Mouse (Mus musculus) embryo, embryonic 11 days (tissue): ENCODE measurements around the gene Gatad2b.
"Not testable (repeated sequence)": the region's sequence is repeated elsewhere in the genome, so short reads cannot be mapped to it uniquely, and the experiment has no call there.

ENCODE experiments used
- DNase-seq: peaks from one replicate; pipeline ENCODE4 v3.0.0-alpha.2; 2015

The Gatad2b gene

DNA sequence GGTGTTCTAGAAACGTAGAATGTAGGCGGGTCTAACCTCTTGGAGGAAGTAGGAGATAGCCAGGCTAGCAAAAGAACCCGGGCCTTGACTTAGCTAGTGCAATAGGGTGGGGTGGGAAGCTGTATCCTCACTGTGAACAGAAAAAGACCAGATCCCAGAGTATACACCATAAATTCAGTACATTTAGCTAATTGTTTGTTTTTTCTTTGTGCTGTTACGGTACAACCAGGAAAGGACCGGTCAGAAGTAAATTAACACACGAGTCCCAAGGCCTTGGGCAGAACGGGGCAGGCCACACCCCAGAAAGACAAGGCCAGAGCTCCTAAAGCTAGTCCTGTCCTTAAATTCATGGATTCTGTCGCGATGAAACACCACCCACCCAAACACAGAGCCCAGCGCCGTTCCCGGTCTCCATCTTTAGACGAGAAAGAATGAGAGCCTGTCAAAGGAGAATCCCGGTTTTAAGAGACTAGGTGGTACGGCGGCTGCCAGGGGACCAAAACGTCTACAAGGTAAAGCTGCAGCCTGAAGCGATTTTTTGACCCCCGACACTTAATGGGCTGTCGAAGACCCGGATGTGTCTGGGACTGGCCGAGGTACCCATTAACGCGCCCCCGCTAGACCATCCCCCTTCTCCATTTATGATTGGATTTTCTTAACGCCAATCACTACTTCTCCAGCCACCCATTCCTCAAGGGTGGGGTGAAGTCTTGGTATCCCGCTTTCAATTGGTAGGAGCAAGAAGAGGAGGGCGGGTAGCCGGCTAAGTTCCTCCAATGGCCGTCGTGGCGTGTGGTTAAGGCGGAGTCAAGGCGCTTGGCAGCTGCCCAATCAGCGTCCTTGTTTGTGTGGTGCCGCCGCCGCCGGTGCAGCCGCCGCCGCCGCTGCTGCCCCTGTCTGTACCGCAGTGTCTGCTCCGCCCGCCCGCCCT is at the start of gene Gatad2b:
Gene Gatad2b (plus strand): TSS at position 834 of the 931 bp plus-strand sequence.
- DNase-seq = peak; percentile 99

DNA sequence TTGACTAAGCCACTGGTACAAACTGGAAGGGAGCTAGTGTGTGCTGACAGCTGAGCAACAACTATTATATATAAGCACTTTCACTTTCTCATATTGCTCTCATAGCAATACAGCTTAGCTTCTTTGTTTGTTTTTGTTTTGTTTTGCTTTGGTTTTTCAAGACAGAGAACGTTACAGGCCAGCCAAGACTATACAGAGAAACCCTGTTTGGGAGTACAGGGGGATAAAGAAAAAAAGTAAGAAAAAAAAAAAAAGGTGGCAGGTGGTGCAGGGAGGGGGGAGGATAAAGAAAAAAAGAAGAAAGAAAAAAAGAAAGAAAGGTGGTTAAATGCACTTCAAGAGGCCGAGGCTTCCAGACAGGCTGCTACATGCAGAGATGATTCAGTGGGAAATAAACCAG is 47.6 kb upstream of the Gatad2b start:
- DNase-seq = no peak

DNA sequence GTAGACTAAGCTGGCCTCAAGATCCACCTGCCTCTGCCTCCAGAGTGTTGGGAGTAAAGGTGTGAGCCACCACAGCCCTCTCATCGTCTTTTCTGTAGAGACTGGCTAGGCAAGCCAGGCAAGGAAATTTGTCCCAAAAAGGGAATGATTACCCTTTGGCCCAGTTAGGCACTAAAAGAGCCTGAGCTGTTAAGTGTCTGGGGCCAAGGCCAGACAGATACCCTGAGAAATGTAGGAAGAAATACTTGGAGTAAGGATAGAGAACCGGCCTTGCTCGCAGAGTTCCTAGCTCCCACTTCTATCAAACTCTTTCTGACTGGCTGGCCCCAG is 45.4 kb upstream of the Gatad2b start:
- no peak for DNase-seq

DNA sequence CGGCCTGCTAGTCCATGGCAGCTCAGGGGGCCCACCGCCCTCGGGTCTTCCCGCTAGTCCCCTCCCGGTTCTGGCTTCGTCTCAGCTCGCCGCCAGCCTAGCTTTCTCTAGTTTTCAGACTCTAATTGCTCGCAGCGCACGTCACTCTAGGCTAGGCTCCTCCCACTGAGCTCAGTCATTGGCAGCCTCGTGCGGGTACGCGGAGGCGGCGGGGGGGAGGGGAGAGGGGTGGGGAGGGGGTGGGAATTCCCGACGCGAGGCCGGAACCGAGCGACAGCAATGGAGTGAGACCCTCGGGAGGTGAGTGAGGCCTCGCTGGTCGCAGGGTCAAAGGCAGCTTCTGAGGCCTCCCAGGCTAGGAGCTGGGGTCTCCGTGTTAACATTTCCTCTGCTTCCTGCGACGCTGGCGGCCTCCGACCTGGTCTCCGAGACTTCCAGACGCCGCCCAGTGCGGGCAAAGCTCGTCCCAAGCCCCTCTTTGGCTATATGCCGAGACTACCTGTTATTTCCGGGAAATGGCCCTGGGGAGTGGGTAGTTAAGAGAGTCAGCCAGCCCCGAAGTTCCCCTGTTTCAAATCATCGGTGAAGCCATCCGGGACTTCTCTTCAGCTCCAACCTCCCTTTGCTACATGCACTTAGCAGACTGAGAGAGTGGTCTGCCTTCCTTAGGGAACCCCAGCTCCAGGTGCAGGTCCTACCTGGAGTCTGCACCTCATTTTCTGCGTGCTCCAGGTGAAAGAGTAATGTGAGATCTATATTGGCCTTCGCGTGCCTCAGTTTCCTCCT is 44.8 kb upstream of the Gatad2b start, which contains the start of gene Slc39a1:
Gene Slc39a1 (plus strand): TSS at position 213 of the 786 bp plus-strand sequence.
- peak; percentile 99 for DNase-seq

DNA sequence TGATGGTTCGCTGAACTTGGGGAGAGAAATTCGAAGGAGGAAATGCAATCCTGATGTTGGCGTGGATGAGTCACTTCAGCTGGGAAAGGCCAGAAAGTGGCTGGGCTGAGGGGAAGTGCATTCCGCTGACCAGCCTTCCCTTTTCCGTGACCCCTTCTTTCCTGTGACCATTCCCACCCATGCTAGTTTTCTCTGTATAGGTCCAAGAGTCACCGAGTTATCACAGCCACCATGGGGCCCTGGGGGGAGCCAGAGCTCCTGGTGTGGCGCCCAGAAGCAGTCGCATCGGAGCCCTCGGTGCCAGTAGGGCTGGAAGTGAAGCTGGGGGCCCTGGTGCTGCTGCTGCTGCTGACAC is 44.3 kb upstream of the Gatad2b start:
- peak; percentile 45 for DNase-seq

DNA sequence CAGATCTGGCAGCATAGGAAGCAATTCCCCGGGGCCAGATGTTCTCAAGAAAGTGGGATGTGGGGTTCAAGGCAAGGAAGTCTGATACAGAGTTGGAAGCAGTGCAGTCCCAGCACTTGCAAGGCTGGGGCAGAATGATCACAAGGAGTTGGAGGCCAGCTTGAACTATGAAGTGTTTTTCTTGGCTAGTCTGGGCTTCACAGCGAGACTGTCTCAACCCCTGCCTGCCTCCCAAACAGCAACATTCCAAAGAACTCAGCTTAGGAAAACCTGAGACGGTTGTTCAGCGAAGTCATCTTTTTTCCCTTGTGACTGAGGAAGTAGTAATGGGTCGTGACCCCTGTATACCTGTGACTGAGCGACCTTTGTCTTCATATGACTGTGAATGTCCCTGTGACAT is 42.2 kb upstream of the Gatad2b start:
- DNase-seq = no peak

DNA sequence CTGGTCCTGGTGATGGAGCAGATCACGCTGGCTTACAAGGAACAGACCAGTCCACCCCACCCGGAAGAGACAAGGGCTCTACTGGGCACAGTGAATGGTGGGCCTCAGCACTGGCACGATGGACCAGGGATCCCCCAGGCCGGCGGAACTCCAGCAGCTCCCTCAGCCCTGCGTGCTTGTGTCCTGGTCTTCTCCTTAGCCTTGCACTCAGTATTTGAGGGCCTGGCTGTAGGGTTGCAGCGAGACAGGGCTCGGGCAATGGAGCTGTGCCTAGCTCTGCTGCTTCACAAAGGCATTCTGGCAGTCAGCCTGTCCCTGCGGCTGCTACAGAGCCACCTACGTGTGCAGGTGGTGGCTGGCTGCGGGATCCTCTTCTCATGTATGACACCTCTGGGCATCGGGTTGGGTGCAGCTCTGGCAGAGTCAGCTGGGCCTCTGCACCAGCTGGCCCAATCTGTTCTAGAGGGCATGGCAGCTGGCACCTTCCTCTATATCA is 41.2 kb upstream of the Gatad2b start:
- DNase-seq = not testable (repeated sequence)

DNA sequence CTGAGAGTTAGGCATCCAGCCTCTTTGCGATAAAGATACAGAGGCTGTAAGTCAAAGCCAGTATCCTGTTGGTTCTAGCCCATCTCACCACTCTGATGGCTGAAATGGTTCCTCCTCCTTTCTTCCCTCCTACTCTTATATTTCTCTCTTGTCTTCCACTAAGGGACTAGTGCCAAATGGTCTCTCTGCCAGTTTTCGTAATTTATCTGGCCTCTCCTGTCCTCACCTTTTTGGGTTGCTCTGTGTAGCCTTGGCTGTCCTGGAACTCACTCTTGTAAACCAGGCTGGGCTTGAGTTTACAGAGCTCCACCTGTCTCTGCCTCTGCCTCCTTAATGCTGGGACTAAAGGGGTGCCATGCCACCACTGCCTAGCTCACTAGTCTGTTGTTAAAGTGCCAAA is 40.3 kb upstream of the Gatad2b start:
- DNase-seq = not testable (repeated sequence)

DNA sequence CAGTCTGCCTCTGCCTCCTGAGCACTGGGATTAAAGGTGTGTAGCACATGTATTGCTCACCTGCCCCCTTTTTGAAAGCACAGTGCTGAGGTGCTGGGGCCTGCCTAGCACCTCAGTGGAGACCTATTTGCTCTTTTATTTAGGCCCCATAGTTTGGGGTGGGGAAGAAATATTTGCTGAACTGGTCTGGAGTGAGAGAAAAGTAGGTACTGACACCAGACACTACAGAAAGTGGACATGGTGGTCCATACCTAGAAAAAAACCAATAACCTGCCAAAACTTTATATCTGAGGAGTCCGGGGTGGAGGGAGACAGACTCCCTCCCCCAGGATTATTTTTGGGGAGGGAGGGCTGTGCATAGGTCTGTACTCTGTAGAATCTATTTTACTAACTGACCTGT is 39.8 kb upstream of the Gatad2b start:
- not testable (repeated sequence) for DNase-seq

DNA sequence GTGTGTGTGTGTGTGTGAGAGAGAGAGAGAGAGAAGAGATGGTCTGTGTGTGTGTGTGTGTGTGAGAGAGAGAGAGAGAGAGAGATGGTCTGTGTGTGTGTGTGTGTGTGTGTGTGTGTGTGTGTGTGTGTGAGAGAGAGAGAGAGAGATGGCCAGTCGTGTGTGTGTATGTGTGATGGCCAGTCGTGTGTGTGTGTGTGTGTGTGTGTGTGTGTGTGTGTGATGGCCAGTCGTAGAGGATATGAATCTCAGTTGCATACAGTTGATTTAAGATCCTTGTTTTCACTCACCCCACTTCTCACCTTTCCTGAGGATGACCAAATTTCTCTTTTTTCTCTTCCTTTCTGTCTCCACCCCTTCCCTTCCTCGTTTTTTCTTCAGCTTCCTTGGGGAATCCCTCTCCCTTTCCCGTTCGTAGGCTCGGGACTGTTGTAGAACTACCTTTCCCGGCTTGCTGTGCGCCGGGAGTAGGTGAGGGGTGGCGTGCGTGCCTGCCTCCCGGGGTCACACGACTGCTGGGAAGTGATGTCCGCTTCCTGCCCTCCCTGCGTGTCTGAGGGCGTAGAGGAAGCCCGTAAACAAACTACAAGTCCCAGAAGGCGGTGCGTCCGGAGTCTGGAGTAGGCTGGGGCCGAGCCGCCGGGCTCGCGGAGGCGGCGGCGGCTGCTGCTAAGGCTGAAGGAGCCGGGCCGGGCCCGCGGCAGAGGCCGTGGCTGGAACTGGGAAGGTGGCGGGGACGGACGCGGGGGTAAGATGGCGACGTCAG is 39.1 kb upstream of the Gatad2b start, which contains the start of gene Crtc2:
Gene Crtc2 (plus strand): TSS at position 511 of the 766 bp plus-strand sequence.
- DNase-seq = peak; percentile 98

DNA sequence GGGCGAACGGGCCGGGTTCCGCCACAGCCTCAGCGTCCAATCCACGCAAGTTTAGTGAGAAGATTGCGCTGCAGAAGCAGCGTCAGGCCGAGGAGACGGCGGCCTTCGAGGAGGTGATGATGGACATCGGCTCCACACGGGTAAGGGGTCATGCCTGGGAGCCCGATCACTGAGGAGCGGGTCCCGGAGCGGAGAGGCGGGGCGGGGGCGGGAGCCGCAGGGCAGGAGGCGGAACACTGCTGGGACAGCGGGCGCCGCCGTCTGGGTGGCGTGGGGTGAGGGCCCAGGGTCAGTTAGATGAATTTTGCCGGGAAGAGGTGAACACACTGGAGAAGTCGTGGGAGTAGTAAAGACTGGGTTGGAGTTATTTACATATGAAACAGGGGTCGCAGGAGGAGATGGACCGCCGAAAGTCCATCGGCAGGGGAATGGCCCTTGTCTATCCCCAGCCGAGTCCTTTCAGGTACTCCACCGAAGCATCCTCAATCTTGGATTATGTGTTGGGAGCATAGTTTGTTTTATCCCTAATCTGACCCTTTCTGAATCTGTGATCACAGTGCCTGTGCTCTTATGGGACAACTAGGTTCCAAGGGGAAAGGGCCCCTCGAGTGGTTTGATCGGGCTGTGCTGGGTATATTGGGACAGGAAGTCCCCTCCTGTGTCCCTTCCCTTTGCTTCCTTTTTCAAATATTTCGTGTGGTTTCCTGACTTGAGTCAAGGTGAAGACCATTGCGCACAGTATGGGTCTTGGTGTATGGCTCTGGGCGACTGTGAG is 38.4 kb upstream of the Gatad2b start:
- DNase-seq = peak; percentile 38

DNA sequence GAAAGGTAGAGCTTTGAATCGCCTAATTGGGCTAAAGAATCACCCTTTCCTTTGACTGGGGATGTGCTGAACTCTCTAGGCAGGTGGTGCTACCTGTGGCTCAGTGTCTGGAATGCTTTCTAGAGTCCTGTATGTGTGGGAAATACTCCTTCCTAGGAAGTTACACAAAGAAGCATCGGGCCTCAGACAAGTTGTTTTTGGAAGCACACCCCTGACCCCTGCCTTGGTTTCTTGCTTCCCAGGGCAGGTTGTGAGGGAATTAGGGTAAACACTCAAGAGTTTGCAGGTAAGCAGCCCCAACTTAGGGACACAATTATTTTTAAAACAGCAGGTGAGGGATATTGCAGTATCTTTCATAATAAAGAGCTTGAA is 37.8 kb upstream of the Gatad2b start:
- DNase-seq = no peak

DNA sequence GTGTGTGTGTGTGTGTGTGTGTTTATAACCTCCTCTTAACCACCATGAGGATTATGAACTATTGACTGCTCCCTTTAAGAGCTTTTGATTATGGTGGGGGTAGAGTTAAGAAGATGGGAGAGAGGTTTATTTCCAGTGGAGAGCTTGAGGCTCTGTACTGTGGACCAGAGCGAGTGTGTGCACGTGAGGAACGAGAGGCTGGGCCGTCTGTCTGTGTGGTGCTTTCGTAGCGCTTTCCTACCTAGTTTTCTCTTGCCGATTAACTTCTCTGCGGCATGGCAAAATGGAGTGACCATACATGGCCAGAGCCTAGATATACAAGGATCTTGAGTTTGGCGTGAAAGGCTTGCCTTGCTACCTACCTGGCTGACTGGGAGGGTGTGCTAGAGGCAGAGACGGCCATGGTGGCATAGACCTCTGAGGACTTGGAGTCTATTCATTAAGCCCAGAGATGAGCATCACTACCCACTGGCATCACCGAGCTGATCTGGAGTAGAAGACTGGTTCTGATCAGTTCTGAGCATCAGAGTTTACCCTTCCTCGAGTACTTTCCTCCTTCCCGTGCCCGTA is 37.1 kb upstream of the Gatad2b start:
- DNase-seq = no peak

DNA sequence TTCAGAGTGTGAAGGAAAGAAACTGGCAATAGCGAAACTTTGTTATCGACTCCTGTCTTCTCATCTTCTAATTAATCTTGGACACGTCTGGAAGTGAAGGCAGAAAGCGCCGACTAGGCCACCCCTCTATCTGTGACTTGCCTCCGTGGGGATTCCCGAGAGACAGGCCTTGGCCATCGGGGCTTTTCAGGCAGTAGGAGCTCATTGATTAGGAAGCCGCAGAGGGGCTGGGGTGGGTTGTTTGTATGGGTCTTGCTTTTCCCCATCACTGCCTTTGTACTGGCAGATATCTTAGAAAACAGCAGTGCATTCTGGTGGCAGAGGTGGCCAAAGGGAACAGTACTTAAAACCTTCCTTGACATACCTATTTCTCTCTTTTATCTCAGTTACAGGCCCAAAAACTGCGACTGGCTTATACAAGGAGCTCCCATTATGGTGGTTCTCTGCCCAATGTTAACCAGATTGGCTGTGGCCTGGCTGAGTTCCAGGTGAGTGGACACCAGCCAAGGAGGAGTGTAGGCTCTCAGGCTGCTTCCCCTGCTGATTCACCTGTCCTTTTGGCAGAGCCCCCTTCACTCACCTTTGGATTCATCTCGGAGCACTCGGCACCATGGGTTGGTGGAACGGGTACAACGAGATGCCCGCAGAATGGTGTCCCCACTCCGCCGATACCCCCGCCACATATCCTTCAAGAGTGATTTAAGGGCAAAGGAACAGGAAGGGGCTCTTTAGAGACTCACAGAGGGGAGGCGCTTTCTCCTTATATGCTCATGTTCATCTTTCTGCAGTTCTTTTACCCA is 36.0 kb upstream of the Gatad2b start:
- no peak for DNase-seq

DNA sequence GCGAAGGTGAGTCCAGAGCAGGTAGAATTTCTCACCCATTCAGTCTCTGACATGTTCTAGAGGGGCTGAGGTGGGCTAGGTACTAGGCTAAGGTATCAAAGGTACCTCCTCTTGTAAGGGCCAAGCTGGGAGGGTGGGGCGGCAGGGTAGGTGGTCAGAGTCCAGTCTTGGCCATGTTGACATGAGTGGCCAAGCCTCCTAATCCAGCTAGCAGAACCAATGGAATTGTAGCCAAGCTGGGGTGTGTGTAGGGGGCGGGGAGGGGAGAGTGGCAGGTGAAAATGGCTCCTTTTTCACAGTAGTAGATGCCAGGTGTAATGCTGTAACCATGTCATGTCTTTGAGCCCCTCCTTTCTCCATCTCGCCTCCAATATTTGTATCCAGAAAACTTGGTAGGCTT is 34.5 kb upstream of the Gatad2b start:
- no peak for DNase-seq

DNA sequence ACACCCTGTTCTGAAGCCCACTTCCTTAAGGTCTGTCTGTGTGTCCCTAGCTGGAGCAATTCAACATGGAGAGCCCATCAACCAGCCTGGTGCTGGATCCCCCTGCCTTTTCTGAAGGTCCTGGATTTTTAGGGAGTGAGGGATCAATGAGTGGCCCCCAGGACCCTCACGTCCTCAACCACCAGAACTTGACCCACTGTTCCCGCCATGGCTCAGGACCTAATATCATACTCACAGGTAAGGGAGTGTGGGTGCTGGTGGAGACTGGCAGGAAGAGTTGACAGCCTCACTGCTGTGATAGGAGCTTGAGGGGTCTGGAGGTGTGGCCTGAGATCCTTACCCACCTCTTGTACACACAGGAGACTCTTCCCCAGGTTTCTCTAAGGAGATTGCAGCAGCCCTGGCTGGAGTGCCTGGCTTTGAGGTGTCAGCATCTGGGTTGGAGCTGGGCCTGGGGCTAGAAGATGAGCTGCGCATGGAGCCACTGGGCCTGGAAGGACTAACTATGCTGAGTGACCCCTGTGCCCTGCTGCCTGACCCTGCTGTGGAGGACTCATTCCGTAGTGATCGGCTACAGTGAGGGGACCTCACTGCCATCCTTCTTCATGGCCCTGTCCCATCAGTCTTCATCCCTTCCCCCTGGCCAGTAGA is 29.7 kb upstream of the Gatad2b start:
- DNase-seq = no peak

DNA sequence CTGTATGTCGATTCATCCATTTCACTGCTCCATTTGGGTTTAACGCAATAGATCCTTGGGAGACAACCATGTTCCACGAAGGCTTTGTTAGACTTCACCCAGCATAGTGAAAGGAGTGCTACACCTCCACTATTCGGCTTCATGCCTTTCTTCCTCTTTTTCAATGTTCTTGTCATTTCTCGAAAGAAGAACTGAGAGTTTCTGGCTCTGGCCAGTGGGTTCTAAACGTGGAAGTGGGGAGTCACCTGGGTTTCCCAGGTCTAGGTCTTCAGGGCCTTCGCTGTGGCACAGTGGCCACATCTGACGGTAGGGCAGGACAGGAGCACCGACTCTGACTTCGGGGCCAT is 28.3 kb upstream of the Gatad2b start:
- peak; percentile 1 for DNase-seq

DNA sequence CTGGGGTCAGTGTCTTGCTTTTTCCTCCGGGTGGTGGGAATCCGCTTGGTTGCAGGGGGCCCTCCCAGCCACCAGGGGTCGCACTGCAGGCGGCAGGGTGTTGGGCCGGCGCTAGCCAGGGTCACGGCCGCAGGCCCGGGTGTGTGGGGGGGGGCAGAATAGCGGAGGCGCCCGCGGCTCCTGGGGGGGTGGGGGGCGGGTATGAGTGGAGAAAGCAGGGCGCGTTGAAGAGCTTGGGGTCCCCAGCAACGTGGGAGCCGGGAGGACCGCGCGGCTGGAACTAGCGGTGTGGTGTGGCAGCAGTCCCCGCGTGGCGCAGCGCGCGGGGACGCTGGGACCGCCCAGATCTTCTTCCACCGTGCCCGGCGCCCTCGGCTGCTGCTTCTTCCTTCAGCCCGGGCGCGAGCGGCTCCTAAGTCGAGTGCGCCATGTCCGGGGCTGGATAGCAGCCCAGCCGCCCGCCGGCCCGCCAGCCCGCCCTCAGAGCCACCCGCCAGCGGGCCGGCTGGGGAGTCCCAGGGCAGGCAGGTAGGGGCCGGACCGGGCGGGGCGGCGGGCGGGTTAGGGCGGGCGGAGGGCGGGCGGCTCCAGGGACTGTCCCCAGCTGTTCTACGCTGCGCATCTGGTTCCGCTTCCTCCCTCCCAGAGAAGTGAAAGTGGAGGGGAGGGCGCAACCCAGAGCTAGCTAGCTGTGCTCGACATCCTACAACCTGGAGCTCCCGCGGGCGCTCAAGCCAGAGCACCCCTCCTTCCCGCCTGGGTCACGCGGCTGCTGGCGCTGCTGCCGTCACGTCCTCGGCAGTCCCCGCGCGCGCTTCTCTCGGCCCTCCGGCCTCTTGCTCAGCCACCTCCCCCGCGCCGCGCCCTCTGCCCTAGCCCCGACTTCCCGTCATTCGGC is 27.7 kb upstream of the Gatad2b start, which contains the start of gene Dennd4b:
Gene Dennd4b (plus strand): TSS at position 152 of the 898 bp plus-strand sequence.
- DNase-seq = peak; percentile 90
